Mouse (Mus musculus) left cerebral cortex, adult 6 months (tissue): ENCODE results near the gene Vmn2r56. TPM values are rescaled to one million over a fixed set of nuclear protein-coding genes. Genes with fewer than 3 reads are reported as not detected.

Experiments
- long read RNA-seq, 2 experiments: library from polyadenylated mRNA; unstranded; transcript quantifications; one replicate each; pipeline ENCODE4 v2.0.0; 2019 to 2020
- polyA plus RNA-seq: library from polyadenylated mRNA; unstranded; fragments of <200 nt; fragmentation: Nextera tagmentation; gene quantifications from 2 replicates; pipeline ENCODE4 v1.2.3, GENCODE M21; 2021

Vmn2r56 gene
- not detected in 2 replicates for polyA plus RNA-seq
- long read RNA-seq, experiment 1, result 0 reads
- long read RNA-seq, experiment 2, result 0 reads

GRCm38 (mm10) chr7:12734904-12735303, at the start of gene Vmn2r56:
TSS of gene Vmn2r56 (minus strand) at chr7:12735004.

GRCm38 (mm10) chr7:12684903-12685302, 49.9 kb downstream of the Vmn2r56 start, which contains the start of gene Vmn2r55:
TSS of gene Vmn2r55 (minus strand) at chr7:12685003.

GRCm38 (mm10) chr7:12640219-12640618, 94.6 kb downstream of the Vmn2r56 start, which contains the start of gene Vmn2r54:
TSS of gene Vmn2r54 (minus strand) at chr7:12640319.

Other genes with a start within 250 kb of the Vmn2r56 start
- gene 2900092C05Rik, start 222.5 kb downstream of the Vmn2r56 start, polyA plus RNA-seq, result not detected in 2 replicates
- 0.01 TPM in 1 of 2 replicates, not detected in the other for gene Vmn2r53, start 126.2 kb downstream of the Vmn2r56 start, polyA plus RNA-seq
- not detected in 2 replicates for gene Vmn2r54, start 94.7 kb downstream of the Vmn2r56 start, polyA plus RNA-seq
- gene Vmn2r55, start 50.0 kb downstream of the Vmn2r56 start, polyA plus RNA-seq, result not detected in 2 replicates
- 5.4 and 7.1 TPM in 2 replicates for gene Zscan18, start 68.6 kb upstream of the Vmn2r56 start, polyA plus RNA-seq
- 9.1 and 9.8 TPM in 2 replicates for gene Zfp329, start 83.9 kb upstream of the Vmn2r56 start, polyA plus RNA-seq
- 5.6 and 8.0 TPM in 2 replicates for gene Zfp110, start 99.8 kb upstream of the Vmn2r56 start, polyA plus RNA-seq
- gene Zfp128, start 146.2 kb upstream of the Vmn2r56 start, polyA plus RNA-seq, result 3.0 and 3.7 TPM in 2 replicates
- 9.4 and 10.1 TPM in 2 replicates for gene Zscan22, start 162.8 kb upstream of the Vmn2r56 start, polyA plus RNA-seq
- 501 and 651 TPM in 2 replicates for gene Rps5, start 187.3 kb upstream of the Vmn2r56 start, polyA plus RNA-seq
- 0.72 and 0.75 TPM in 2 replicates for gene Rnf225, start 192.4 kb upstream of the Vmn2r56 start, polyA plus RNA-seq
- gene Zfp324, start 230.8 kb upstream of the Vmn2r56 start, polyA plus RNA-seq, result 2.1 and 2.2 TPM in 2 replicates
- gene Zfp446, start 242.8 kb upstream of the Vmn2r56 start, polyA plus RNA-seq, result 3.5 and 3.7 TPM in 2 replicates